Comparison of ENCODE assay signal across 19 mouse cellular contexts in genomic region chr2:171618333-171618732, GRCm38 (mm10).
"Had no signal": no experiment of that assay in that cellular context is flagged by ENCODE, and none has a peak within 500 bp of the region (broad histone marks: within the 10 kb centered on the region; RNA-seq: fewer than 3 reads in every experiment).

No protein-coding gene starts in this region.

- H3K27ac ChIP-seq: intestine, embryonic 15.5 days; kidney, postnatal 0 days; layer of hippocampus, adult 2 months; limb, embryonic 10.5 days; limb, embryonic 13.5 days; macrophage; midbrain, embryonic 13.5 days; neural tube, embryonic 12.5 days; stomach, embryonic 15.5 days had no signal

- H3K4me3 ChIP-seq: intestine, embryonic 15.5 days; layer of hippocampus, adult 2 months; limb, embryonic 10.5 days; limb, embryonic 13.5 days; midbrain, embryonic 13.5 days; neural tube, embryonic 12.5 days; stomach, embryonic 15.5 days had no signal

- H3K4me2 ChIP-seq: intestine, embryonic 15.5 days; limb, embryonic 13.5 days; lung, embryonic 14.5 days; midbrain, embryonic 13.5 days; neural tube, embryonic 12.5 days; stomach, embryonic 15.5 days had no signal

- H3K4me1 ChIP-seq: intestine, embryonic 15.5 days; limb, embryonic 13.5 days; stomach, embryonic 15.5 days had no signal

- DNase-seq: kidney, adult 18-20 months; kidney, postnatal 25 days; layer of hippocampus, adult 9-11 months; lung, embryonic 14.5 days; retina, postnatal 1 day; right cerebral cortex, postnatal 25 days; spleen, adult 18-20 months; thymus, adult 18-20 months; thymus, postnatal 4 days had no signal

- H3K9ac ChIP-seq: intestine, embryonic 15.5 days; limb, embryonic 13.5 days; lung, embryonic 14.5 days; midbrain, embryonic 13.5 days; neural tube, embryonic 12.5 days; stomach, embryonic 15.5 days had no signal

- H3K27me3 ChIP-seq: intestine, embryonic 15.5 days; midbrain, embryonic 13.5 days; neural tube, embryonic 12.5 days; stomach, embryonic 15.5 days had no signal

- H3K9me3 ChIP-seq: intestine, embryonic 15.5 days; limb, embryonic 10.5 days; limb, embryonic 13.5 days; midbrain, embryonic 13.5 days; neural tube, embryonic 12.5 days; stomach, embryonic 15.5 days had no signal

- H3K36me3 ChIP-seq: intestine, embryonic 15.5 days; limb, embryonic 10.5 days; limb, embryonic 13.5 days; midbrain, embryonic 13.5 days; neural tube, embryonic 12.5 days; stomach, embryonic 15.5 days had no signal

- ATAC-seq: intestine, embryonic 15.5 days; lung, postnatal 0 days; midbrain, embryonic 13.5 days had no signal
